Mouse (Mus musculus): ENCODE data around the gene Itga4. TPM values are rescaled to one million over a fixed set of nuclear protein-coding genes. Genes with fewer than 3 reads are reported as not detected.
A peak's percentile ranks its signal among the peaks of the same experiment; 100 is the strongest.

Gene Itga4
- total and polyA plus RNA-seq, 3 experiments, result 22.7 to 97.5 (median 48.9) TPM

GRCm38 (mm10) chr2:79250510-79250909 lies 4.7 kb upstream of the Itga4 start:
- H3K4me1 ChIP-seq (ENCODE audit: control insufficient read depth in 1 of 2, insufficient read depth in 2 of 2, low read length in 2 of 2), result peaks cover 15 to 21% of the 10 kb centered on the region in 2 experiments
- TF ChIP-seq CHD1 (IDR thresholded peaks at IDR 0.05; ENCODE audit: low read depth, low read length) (no peak), KAT2A (conservative IDR thresholded peaks at IDR 0.05; ENCODE audit: low read depth, low read length) (no peak), MAZ (IDR thresholded peaks at IDR 0.05; ENCODE audit: low read depth, low read length) (no peak), USF1 (IDR thresholded peaks at IDR 0.05; ENCODE audit: low read depth, low read length) (no peak), EP300 (IDR thresholded peaks at IDR 0.05; ENCODE audit: low read depth in 1 of 2, low read length in 2 of 2) (no peak), MYB (IDR thresholded peaks at IDR 0.05; ENCODE audit: low read depth, low read length) (no peak)
- H3K27ac ChIP-seq (ENCODE audit: control insufficient read depth, low read depth, low read length), result no peak overlapping the region
- H3K9ac ChIP-seq (ENCODE audit: control insufficient read depth, low read depth, low read length, poor library complexity, severe bottlenecking), result no peak overlapping the region
- peaks cover 4% of the 10 kb centered on the region for H3K79me2 ChIP-seq (ENCODE audit: control insufficient read depth, insufficient read depth, low read length, poor library complexity)
- DNase-seq (ENCODE audit: low read depth, low spot score), result no peak
- no peaks in the 10 kb centered on the region for H3K9me3 ChIP-seq (replicated peaks; ENCODE audit: insufficient read depth, low read length)
- no peak overlapping the region for H3K4me3 ChIP-seq (ENCODE audit: control insufficient read depth in 1 of 2, insufficient read depth in 1 of 2, low read depth in 2 of 2, low read length in 2 of 2)
- H3K36me3 ChIP-seq (ENCODE audit: control insufficient read depth in 1 of 2, insufficient read depth in 2 of 2, low read length in 2 of 2), result peaks cover 0 to 24% of the 10 kb centered on the region in 2 experiments; a peak in 2 of 4 replicates
- H3K27me3 ChIP-seq (ENCODE audit: control insufficient read depth in 1 of 2, insufficient read depth in 2 of 2, low read length in 2 of 2), result no peaks in the 10 kb centered on the region

- Histone ChIP-seq H3K79me2 (ENCODE audit: control insufficient read depth, insufficient read depth, low read length, poor library complexity) (peaks cover 28% of the 10 kb centered on the region), H3K4me3 (ENCODE audit: control insufficient read depth in 1 of 2, insufficient read depth in 1 of 2, low read depth in 2 of 2, low read length in 2 of 2) (peak overlapping the region; percentile 18 to 57; a peak in 3 of 4 replicates), H3K9me3 (replicated peaks; ENCODE audit: insufficient read depth, low read length) (no peaks in the 10 kb centered on the region), H3K27ac (ENCODE audit: control insufficient read depth, low read depth, low read length) (peak overlapping the region; percentile 58), H3K4me1 (ENCODE audit: control insufficient read depth in 1 of 2, insufficient read depth in 2 of 2, low read length in 2 of 2) (peaks cover 17 to 27% of the 10 kb centered on the region in 2 experiments), H3K36me3 (ENCODE audit: control insufficient read depth in 1 of 2, insufficient read depth in 2 of 2, low read length in 2 of 2) (peaks cover 2 to 36% of the 10 kb centered on the region in 2 experiments; a peak in 3 of 4 replicates), H3K9ac (ENCODE audit: control insufficient read depth, low read depth, low read length, poor library complexity, severe bottlenecking) (peak overlapping the region; percentile 74), H3K27me3 (ENCODE audit: control insufficient read depth in 1 of 2, insufficient read depth in 2 of 2, low read length in 2 of 2) (no peaks in the 10 kb centered on the region)
- DNase-seq (ENCODE audit: low read depth, low spot score), result peak; percentile 72
- TF ChIP-seq E2F4 (IDR thresholded peaks at IDR 0.05; ENCODE audit: borderline replicate concordance, low read depth, low read length), result no peak
- no peak for TF ChIP-seq GATA1 (IDR thresholded peaks at IDR 0.05; ENCODE audit: low read depth, low read length)
- no peak for TF ChIP-seq CHD2 (IDR thresholded peaks at IDR 0.05; ENCODE audit: low read length)
- TF ChIP-seq ZC3H11A (IDR thresholded peaks at IDR 0.05; ENCODE audit: low read depth, low read length), result no peak
- TF ChIP-seq ZKSCAN1 (IDR thresholded peaks at IDR 0.05; ENCODE audit: low read depth, low read length), result no peak
- peak; percentile 92 for TF ChIP-seq MAX (IDR thresholded peaks at IDR 0.05; ENCODE audit: low read length)
- no peak for TF ChIP-seq HCFC1 (IDR thresholded peaks at IDR 0.05; ENCODE audit: low read depth, low read length)
- TF ChIP-seq ETS1 (IDR thresholded peaks at IDR 0.05; ENCODE audit: low read depth, low read length), result peak; percentile 15; the same call in 1 of the 2 replicates
- no peak for TF ChIP-seq UBTF (IDR thresholded peaks at IDR 0.05; ENCODE audit: borderline replicate concordance, insufficient read depth, low read depth, low read length)
- no peak for TF ChIP-seq POLR2AphosphoS5 (IDR thresholded peaks at IDR 0.05; ENCODE audit: borderline replicate concordance, low read depth, low read length)
- TF ChIP-seq ELF1 (IDR thresholded peaks at IDR 0.05; ENCODE audit: low read depth, low read length), result no peak
- TF ChIP-seq GABPA (IDR thresholded peaks at IDR 0.05; ENCODE audit: low read depth, low read length), result no peak
- TF ChIP-seq CTCF (IDR thresholded peaks at IDR 0.05 in 2 of 3, conservative IDR thresholded peaks at IDR 0.05 in 1 of 3; ENCODE audit: control insufficient read depth in 1 of 3, insufficient read depth in 1 of 3, low read depth in 2 of 3, low read length in 3 of 3, poor library complexity in 1 of 3, severe bottlenecking in 1 of 3), result no peak
- peak; percentile 32; the same call in 1 of the 2 replicates for TF ChIP-seq NELFE (IDR thresholded peaks at IDR 0.05; ENCODE audit: low read depth, low read length)
- no peak; the same call in 1 of the 2 replicates for TF ChIP-seq RCOR1 (IDR thresholded peaks at IDR 0.05; ENCODE audit: low read depth, low read length)
- TF ChIP-seq MAZ (IDR thresholded peaks at IDR 0.05; ENCODE audit: low read depth, low read length), result no peak; the same call in 1 of the 2 replicates
- TF ChIP-seq MXI1 (IDR thresholded peaks at IDR 0.05; ENCODE audit: low read depth, low read length), result peak; percentile 81
- no peak; the same call in 1 of the 2 replicates for TF ChIP-seq CHD1 (IDR thresholded peaks at IDR 0.05; ENCODE audit: low read depth, low read length)
- TF ChIP-seq ZNF384 (IDR thresholded peaks at IDR 0.05; ENCODE audit: low read depth, low read length), result no peak
- TF ChIP-seq POLR2AphosphoS2 (IDR thresholded peaks at IDR 0.05; ENCODE audit: low read length), result no peak
- 0 out of 2 replicates have a peak, but pooled peaks have one; percentile 16 for TF ChIP-seq TCF12 (IDR thresholded peaks at IDR 0.05; ENCODE audit: low read depth, low read length)
- TF ChIP-seq POLR2A (IDR thresholded peaks at IDR 0.05; ENCODE audit: control insufficient read depth in 1 of 2, insufficient read depth in 1 of 2, low read depth in 1 of 2, low read length in 2 of 2, poor library complexity in 1 of 2), result peak in 1 of 2 experiments; percentile 42; a peak in 2 of 4 replicates
- no peak for TF ChIP-seq KAT2A (conservative IDR thresholded peaks at IDR 0.05; ENCODE audit: low read depth, low read length)
- no peak for TF ChIP-seq RAD21 (IDR thresholded peaks at IDR 0.05; ENCODE audit: low read depth, low read length)
- no peak for TF ChIP-seq MYB (IDR thresholded peaks at IDR 0.05; ENCODE audit: low read depth, low read length)
- TF ChIP-seq SIN3A (IDR thresholded peaks at IDR 0.05; ENCODE audit: low read length), result peak; percentile 54
- peak; percentile 52 to 55; a peak in 3 of 4 replicates for TF ChIP-seq EP300 (IDR thresholded peaks at IDR 0.05; ENCODE audit: low read depth in 1 of 2, low read length in 2 of 2)
- TF ChIP-seq NRF1 (IDR thresholded peaks at IDR 0.05; ENCODE audit: insufficient read depth, low read depth, low read length, poor library complexity, severe bottlenecking), result no peak
- TF ChIP-seq USF1 (IDR thresholded peaks at IDR 0.05; ENCODE audit: low read depth, low read length), result peak; percentile 65; the same call in 1 of the 2 replicates
- TF ChIP-seq SMC3 (IDR thresholded peaks at IDR 0.05; ENCODE audit: low read depth, low read length), result no peak
- TF ChIP-seq TAL1 (IDR thresholded peaks at IDR 0.05; ENCODE audit: low read length), result peak; percentile 46; the same call in 1 of the 2 replicates
Measured at GRCm38 (mm10) chr2:79253754-79254197, 1.4 kb upstream of the Itga4 start.

Measured in MEL (cell line).